Mouse (Mus musculus): ENCODE data around the gene Zfp710.

GRCm38 (mm10) chr7:80002353-80003055 lies 22.1 kb upstream of the Zfp710 start:
- TF ChIP-seq USF1 (IDR thresholded peaks at IDR 0.05; ENCODE audit: low read depth) (no peak), CEBPB (IDR thresholded peaks at IDR 0.05; ENCODE audit: low read depth) (no peak), MAX (IDR thresholded peaks at IDR 0.05) (no peak), CTCF (IDR thresholded peaks at IDR 0.05; ENCODE audit: control insufficient read depth, insufficient read depth, insufficient read length) (no peak), FOSL1 (IDR thresholded peaks at IDR 0.05; ENCODE audit: insufficient read depth, low read length, poor library complexity, severe bottlenecking) (no peak)
